Mouse (Mus musculus): ENCODE data around the gene Erfe. TPM values are rescaled to one million over a fixed set of nuclear protein-coding genes. Genes with fewer than 3 reads are reported as not detected.

The Erfe gene
- 0.95 TPM in 1 of 2 replicates, not detected in the other for polyA plus RNA-seq (2012; rRNA removed; ENCODE audit: low replicate concordance)

GRCm38 (mm10) chr1:91366215-91367108 lies at the start of gene Erfe:
Erfe (plus strand) TSS chr1:91366430.

GRCm38 (mm10) chr1:91321760-91322438 lies 44.3 kb upstream of the Erfe start, which contains the start of gene Espnl:
Espnl (plus strand) TSS chr1:91322075.

GRCm38 (mm10) chr1:91350841-91351240 lies 15.4 kb upstream of the Erfe start, which contains the start of gene Klhl30:
Klhl30 (plus strand) TSS chr1:91351016.

DNA sequence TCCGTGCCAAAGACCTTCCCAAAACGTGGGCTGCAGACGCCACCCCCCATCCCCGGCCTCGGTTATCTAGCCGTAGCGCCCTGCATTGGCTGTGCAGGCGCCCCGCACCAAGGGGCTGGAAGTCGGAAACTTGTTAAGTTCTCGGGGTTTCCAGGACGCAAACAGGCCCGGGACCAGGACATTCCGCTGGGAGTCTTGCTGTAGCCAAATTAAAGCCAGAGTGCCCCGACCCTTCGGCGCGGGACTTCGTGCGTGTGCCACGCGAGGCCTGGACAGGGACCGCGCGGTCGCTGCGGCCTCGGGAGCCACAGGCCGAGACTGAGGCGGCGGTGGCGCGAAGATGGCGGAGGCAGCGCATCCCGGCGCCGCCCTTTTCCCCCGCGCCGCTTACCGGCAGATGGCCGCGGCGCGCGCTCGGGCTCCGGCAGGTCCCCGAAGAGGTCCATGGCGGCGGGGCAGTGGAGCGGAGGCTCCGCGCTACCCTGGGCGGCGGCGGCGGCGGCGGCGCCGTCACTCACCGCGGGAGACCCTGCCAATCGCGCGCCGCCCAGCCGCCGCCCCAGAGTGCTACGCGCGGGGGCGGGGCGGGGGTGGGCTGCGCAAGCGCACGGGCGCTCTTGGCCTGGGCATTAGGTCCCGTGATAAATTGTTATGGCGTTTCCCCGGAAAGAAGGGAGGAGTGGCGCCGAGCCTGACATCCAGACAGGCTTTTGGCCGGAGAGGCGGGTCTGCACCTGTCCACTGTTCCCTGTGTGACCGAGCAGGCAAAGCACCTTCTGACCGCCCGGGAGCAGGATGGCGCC lies 32.2 kb downstream of the Erfe start, which contains the start of gene Ilkap:
TSS of gene Ilkap (minus strand) at position 556 of the 803 bp plus-strand sequence.

GRCm38 (mm10) chr1:91413898-91414594 lies 47.8 kb downstream of the Erfe start, which contains the start of gene Hes6:
Hes6 (minus strand) TSS chr1:91414038.

Other genes with a start within 250 kb of the Erfe start
- gene Rbm44, start 221.3 kb upstream of the Erfe start, polyA plus RNA-seq (2012; rRNA removed; ENCODE audit: low replicate concordance) = 0.05 and 0.07 TPM in 2 replicates
- 3.5 and 30.7 TPM in 2 replicates for gene Ramp1, start 186.6 kb upstream of the Erfe start, polyA plus RNA-seq (2012; rRNA removed; ENCODE audit: low replicate concordance)
- gene Ube2f, start 116.1 kb upstream of the Erfe start, polyA plus RNA-seq (2012; rRNA removed; ENCODE audit: low replicate concordance) = 42.4 and 43.4 TPM in 2 replicates
- 21.3 and 21.8 TPM in 2 replicates for gene Scly, start 68.1 kb upstream of the Erfe start, polyA plus RNA-seq (2012; rRNA removed; ENCODE audit: low replicate concordance)
- 0.01 and 0.04 TPM in 2 replicates for gene Espnl, start 44.4 kb upstream of the Erfe start, polyA plus RNA-seq (2012; rRNA removed; ENCODE audit: low replicate concordance)
- gene Klhl30, start 15.4 kb upstream of the Erfe start, polyA plus RNA-seq (2012; rRNA removed; ENCODE audit: low replicate concordance) = 0.46 and 3.9 TPM in 2 replicates
- 47.7 and 76.8 TPM in 2 replicates for gene Ilkap, start 32.4 kb downstream of the Erfe start, polyA plus RNA-seq (2012; rRNA removed; ENCODE audit: low replicate concordance)
- 24.6 and 43.0 TPM in 2 replicates for gene Hes6, start 47.6 kb downstream of the Erfe start, polyA plus RNA-seq (2012; rRNA removed; ENCODE audit: low replicate concordance)
- gene Per2, start 92.9 kb downstream of the Erfe start, polyA plus RNA-seq (2012; rRNA removed; ENCODE audit: low replicate concordance) = 12.3 and 12.7 TPM in 2 replicates
- gene Traf3ip1, start 128.2 kb downstream of the Erfe start, polyA plus RNA-seq (2012; rRNA removed; ENCODE audit: low replicate concordance) = 4.2 and 11.8 TPM in 2 replicates
- gene Asb1, start 174.1 kb downstream of the Erfe start, polyA plus RNA-seq (2012; rRNA removed; ENCODE audit: low replicate concordance) = 9.7 and 11.3 TPM in 2 replicates